Mouse (Mus musculus) heart, adult 8-10 months (tissue): Measurements from ENCODE around the gene St7. TPM values are rescaled to one million over a fixed set of nuclear protein-coding genes. Genes with fewer than 3 reads are reported as not detected.

Experiments
- DNase-seq: peaks from one replicate; pipeline ENCODE4 v3.0.0; 2022; ENCODE audit warnings: low spot score
- total RNA-seq, 4 experiments: library from RNA; stranded (reverse); gene quantifications; 2 replicates each; pipeline ENCODE4 v1.2.4; 2022

The St7 gene
- total RNA-seq, 4 experiments from 2014 or later = 14.4 to 19.0 (median 16.0) TPM

GRCm38 (mm10) chr6:17763963-17764659 is 71.4 kb downstream of the St7 start:
- DNase-seq = peak; percentile 14

GRCm38 (mm10) chr6:17764660-17764998 is 71.9 kb downstream of the St7 start:
- DNase-seq = no peak

- DNase-seq = no peak
Observed at GRCm38 (mm10) chr6:17769972-17770644, 77.4 kb downstream of the St7 start.

- DNase-seq = no peak
Observed at GRCm38 (mm10) chr6:17770645-17771345, 78.1 kb downstream of the St7 start.

GRCm38 (mm10) chr6:17771456-17771855 is 78.7 kb downstream of the St7 start:
- DNase-seq = no peak

GRCm38 (mm10) chr6:17772514-17772913 is 79.8 kb downstream of the St7 start:
- DNase-seq = no peak

GRCm38 (mm10) chr6:17776041-17776440 is 83.3 kb downstream of the St7 start:
- no peak for DNase-seq

GRCm38 (mm10) chr6:17777018-17777799 is 84.5 kb downstream of the St7 start:
- DNase-seq = no peak

GRCm38 (mm10) chr6:17778648-17779202 is 86.0 kb downstream of the St7 start:
- no peak for DNase-seq

- no peak for DNase-seq
Observed at GRCm38 (mm10) chr6:17783511-17783910, 90.8 kb downstream of the St7 start.

- no peak for DNase-seq
Observed at GRCm38 (mm10) chr6:17784523-17784922, 91.8 kb downstream of the St7 start.

GRCm38 (mm10) chr6:17785248-17785647 is 92.5 kb downstream of the St7 start:
- DNase-seq = peak; percentile 38

- DNase-seq = no peak
Observed at GRCm38 (mm10) chr6:17787810-17788209, 95.1 kb downstream of the St7 start.

- DNase-seq = peak; percentile 30
Observed at GRCm38 (mm10) chr6:17790251-17790650, 97.5 kb downstream of the St7 start.

GRCm38 (mm10) chr6:17793471-17793870 is 100.7 kb downstream of the St7 start:
- no peak for DNase-seq

GRCm38 (mm10) chr6:17797271-17797713 is 104.6 kb downstream of the St7 start:
- DNase-seq = no peak

GRCm38 (mm10) chr6:17800694-17801093 is 108.0 kb downstream of the St7 start:
- no peak for DNase-seq

GRCm38 (mm10) chr6:17804468-17804867 is 111.7 kb downstream of the St7 start:
- no peak for DNase-seq

GRCm38 (mm10) chr6:17806569-17806968 is 113.8 kb downstream of the St7 start:
- no peak for DNase-seq

GRCm38 (mm10) chr6:17811063-17811462 is 118.3 kb downstream of the St7 start:
- DNase-seq = no peak

GRCm38 (mm10) chr6:17811531-17811930 is 118.8 kb downstream of the St7 start:
- DNase-seq = no peak
